Mouse (Mus musculus): Measurements from ENCODE around the gene Kif5c. TPM values are rescaled to one million over a fixed set of nuclear protein-coding genes. Genes with fewer than 3 reads are reported as not detected.

Gene Kif5c
- polyA plus RNA-seq (2017; shearing (Covaris generic)), result 4.7 TPM

DNA sequence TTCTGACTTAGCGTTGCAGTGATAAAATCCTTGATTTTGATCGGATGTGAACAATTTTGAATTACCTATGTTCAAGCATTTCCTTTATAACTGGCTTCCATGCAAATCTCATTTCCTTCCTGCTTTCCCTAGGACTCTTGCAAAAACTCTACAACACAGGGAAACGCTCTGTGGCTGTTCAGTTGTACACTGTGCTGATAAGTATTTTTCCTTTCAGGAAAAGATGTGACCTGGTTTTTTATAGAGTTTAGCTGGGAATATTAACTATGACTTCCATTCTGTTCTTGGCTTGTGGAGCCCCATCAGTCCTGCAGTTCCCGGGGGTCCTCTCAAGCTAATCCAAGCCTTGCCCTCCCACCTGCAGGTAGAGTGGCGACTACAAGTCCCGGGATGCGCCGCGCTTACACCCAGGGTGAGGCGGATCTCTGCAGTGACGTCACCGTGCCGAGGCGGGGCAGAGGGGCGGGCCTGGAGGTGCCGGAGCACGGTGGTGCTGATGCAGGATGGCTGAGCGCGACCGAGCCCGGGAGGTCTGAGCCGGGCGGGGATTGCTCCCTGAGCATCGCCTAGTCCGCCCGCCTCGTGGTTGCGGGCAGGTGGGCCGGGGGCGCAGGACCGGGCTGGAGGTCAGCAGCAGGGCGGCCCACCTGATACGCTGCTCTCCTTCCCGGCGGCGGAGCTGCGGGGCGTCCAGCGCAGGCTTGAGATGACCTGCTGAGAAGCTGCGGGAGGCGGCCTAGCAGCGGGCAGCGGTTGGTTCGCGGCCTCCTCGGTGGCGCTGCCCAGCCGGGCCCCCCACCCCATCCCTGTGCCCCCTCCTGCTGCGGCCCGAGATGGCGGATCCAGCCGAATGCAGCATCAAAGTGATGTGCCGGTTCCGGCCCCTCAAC lies at the start of gene Kif5c:
Gene Kif5c (plus strand): TSS at position 470 of the 890 bp plus-strand sequence.

DNA sequence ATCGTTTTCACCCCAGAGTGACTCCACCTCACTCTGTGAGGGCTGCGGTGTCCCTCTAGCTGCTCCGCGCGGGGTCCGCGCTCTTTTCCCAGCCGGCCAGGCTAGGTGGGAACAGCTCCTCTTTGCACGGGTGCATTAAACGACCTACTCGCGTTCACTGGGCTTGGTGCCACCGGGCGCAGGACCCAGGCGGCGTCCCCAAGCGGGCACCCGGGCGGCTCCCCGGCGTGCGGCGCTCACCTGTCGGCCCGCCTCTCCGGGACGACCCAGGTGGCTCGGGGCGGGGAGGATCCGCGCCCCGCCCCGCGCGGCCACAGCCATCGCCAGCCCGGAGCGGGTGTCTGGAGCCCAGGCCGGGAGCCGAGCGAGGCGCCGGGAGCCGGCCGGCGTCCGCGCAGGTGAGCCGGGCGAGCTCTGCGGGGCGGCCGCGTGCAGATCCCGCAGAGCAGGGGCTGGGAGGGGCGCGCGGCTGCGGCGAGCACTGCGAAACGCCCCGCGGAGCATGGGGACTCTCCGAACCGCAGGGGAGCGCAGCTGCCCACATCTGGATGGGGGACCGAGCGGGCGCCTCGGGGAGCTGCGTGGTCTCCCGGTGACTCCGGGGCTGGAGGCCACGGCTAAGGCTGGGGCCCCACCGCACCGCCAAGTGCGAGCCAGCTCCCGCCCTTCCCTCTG lies 168.4 kb downstream of the Kif5c start, which contains the start of gene Lypd6b:
Gene Lypd6b (plus strand): TSS at position 313 of the 675 bp plus-strand sequence.

Other genes with a start within 250 kb of the Kif5c start
- 6.8 TPM for gene Epc2, start 167.8 kb upstream of the Kif5c start, polyA plus RNA-seq (2017; shearing (Covaris generic))
- 1.00 TPM for gene Lypd6b, start 168.4 kb downstream of the Kif5c start, polyA plus RNA-seq (2017; shearing (Covaris generic))